Mouse (Mus musculus) layer of hippocampus, adult 9-10 months (tissue): Measurements from ENCODE around the gene Gm6465.
"Not testable (repeated sequence)": the region's sequence is repeated elsewhere in the genome, so short reads cannot be mapped to it uniquely, and the experiment has no call there.

ENCODE experiments used
- DNase-seq: peaks from one replicate; pipeline ENCODE4 v3.0.0; 2022; ENCODE audit warnings: low spot score

Gm6465 gene

DNA sequence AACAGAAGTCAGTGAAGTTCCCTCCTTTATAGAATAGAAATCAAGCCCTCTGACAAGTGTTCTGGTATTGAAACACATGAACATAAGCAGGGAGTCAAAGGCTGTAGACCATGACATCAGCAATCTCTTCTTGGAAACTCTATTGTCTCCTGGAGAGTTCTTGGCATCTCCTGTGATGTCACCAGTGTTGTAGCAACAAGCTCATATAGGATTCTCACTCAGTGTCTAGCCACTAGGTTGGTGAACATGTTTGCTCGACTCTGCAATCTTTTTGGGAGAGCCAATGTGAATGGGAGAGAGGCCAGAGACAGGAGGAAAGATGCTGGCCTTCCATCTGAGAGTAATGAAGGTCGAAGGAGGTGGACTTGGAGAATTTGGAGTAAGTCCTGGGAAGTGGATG, at the start of gene Gm6465:
TSS of gene Gm6465 (plus strand) at position 301 of the 400 bp plus-strand sequence.
- DNase-seq = not testable (repeated sequence)

DNA sequence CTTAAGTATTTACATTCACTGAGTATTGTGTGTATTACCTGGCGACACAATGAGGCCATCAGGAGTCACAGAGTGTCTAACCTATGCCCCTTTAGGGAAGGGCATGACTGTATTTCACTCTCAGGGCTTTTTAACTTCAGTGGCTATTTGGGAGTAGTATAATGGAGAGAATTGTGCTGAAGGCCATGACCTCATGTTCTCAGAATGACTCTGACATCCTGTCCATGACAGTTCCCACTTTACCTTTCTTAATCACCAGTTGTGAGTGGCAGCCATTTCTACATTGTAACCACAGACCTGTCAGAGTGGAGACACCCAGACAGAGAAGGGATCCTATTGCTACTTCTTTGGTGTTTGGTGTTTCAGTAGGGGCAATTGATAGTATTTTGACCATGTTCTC, 485 bp downstream of the Gm6465 start:
- DNase-seq = not testable (repeated sequence)

DNA sequence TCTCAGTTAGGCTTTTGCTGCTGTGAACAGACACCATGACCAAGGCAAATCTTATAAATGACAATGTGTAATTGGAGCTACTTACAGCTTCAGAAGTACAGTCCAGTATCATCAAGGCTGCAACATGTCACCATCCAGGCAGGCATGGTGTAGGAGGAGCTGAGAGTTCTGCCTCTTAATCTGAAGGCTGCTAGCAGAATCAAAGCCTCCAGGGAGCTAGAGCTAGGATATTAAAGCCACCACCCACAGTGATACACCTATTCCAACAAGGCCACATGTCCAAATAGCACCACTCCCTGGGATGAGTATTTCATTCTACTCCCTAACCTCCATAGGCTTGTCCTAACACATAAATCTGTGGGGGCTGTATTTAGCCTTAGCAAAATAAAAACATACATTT, 12.6 kb downstream of the Gm6465 start:
- not testable (repeated sequence) for DNase-seq
